Mouse (Mus musculus) midbrain, embryonic 10.5 days (tissue): ENCODE measurements around the gene Ttc12. TPM values are rescaled to one million over a fixed set of nuclear protein-coding genes. Genes with fewer than 3 reads are reported as not detected.

Source experiments
- DNase-seq: peaks from one replicate; pipeline ENCODE4 v3.0.0-alpha.2; 2017; ENCODE audit warnings: low spot score
- H3K27ac ChIP-seq: fragments of 300-500 bp; sonication (generic); replicated peaks from 2 replicates; pipeline ENCODE4 v1.5.1; 2016; ENCODE audit warnings: mild to moderate bottlenecking
- H3K27me3 ChIP-seq: fragments of 300-500 bp; sonication (generic); 2 replicates; pipeline ENCODE4 v1.6.1; 2016; ENCODE audit warnings: low read depth, mild to moderate bottlenecking; ENCODE audit not compliant: poor library complexity, severe bottlenecking
- H3K36me3 ChIP-seq: fragments of 300-500 bp; sonication (generic); 2 replicates; pipeline ENCODE4 v1.6.1; 2016; ENCODE audit warnings: mild to moderate bottlenecking, moderate library complexity
- H3K4me1 ChIP-seq: fragments of 300-500 bp; sonication (generic); 2 replicates; pipeline ENCODE4 v1.6.1; 2016
- H3K4me3 ChIP-seq: fragments of 300-500 bp; sonication (generic); 2 replicates; pipeline ENCODE4 v1.5.1; 2016; ENCODE audit warnings: mild to moderate bottlenecking, moderate library complexity
- H3K9me3 ChIP-seq: fragments of 300-500 bp; sonication (generic); replicated peaks from 2 replicates; pipeline ENCODE4 v1.6.1; 2016; ENCODE audit warnings: mild to moderate bottlenecking
- WGBS: fragments of 180-500 bp; shearing (Covaris S2); methylation state at CpG from one replicate; pipeline ENCODE4 v1.1.7; 2016; 5-methylcytosine and 5-hydroxymethylcytosine counted together
- polyA plus RNA-seq: library from polyadenylated mRNA; unstranded; fragments of >200 nt; fragmentation: Nextera tagmentation; extraction: Ambion mirVana; gene quantifications from 2 replicates; pipeline ENCODE4 v1.2.1, GENCODE M21; 2016

Ttc12 gene
- polyA plus RNA-seq, 1 experiment from 2014 or later: 2.1 TPM

DNA sequence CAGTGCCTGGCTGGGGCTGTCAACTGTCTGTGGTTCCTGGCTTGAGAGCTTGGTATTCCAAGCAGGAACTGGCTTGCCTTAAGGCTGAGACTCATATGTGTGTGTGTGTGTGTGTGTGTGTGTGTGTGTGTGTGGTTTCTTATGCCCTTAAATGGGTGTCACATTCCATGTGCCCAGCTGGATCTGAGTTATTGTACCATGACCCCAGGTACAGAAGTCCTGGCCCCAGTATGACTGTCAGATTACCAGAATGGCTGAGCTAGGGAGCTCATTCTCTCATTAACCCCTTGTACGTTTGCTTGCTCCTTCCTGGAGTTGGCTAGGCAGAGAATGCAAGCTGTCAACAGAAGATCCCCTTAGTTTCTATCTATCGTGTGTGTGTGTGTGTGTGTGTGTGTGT is 28.3 kb upstream of the Ttc12 start:
- H3K27ac ChIP-seq: no peak overlapping the region
- DNase-seq: no peak
- 85% methylated on average over 2 of the region's 2 CpGs for WGBS

DNA sequence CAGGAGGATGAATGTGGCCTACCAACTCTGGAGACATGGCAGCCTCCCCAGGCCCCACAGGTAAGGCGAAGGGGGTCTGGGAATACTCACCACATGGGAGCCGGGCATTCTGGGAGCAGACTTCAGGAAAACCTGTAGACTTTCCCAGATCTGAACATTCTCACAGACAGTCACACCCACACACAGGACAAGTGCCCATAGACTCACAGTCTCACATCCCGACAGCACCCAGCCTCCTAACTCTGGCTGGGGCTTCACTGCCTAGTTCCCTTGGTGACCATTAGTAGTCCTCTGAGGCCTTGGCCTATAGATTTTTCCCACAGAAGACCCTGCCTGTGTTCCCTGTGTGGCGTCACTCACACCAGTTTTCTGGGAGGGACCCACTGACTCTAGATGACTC is 24.6 kb upstream of the Ttc12 start:
- H3K36me3 ChIP-seq: peaks cover 40% of the 10 kb centered on the region
- WGBS: 93% methylated on average over 4 of the region's 4 CpGs
- no peak for DNase-seq
- H3K9me3 ChIP-seq: no peaks in the 10 kb centered on the region
- H3K4me3 ChIP-seq: no peak overlapping the region
- H3K27me3 ChIP-seq: no peaks in the 10 kb centered on the region
- peaks cover 6% of the 10 kb centered on the region for H3K4me1 ChIP-seq
- no peak overlapping the region for H3K27ac ChIP-seq

More for the DNA sequence above, 28.3 kb upstream of the Ttc12 start:
- peaks cover 16% of the 10 kb centered on the region for H3K36me3 ChIP-seq
- H3K9me3 ChIP-seq: no peaks in the 10 kb centered on the region
- H3K27me3 ChIP-seq: no peaks in the 10 kb centered on the region
- peaks cover 13% of the 10 kb centered on the region for H3K4me1 ChIP-seq
- H3K4me3 ChIP-seq: no peak overlapping the region

DNA sequence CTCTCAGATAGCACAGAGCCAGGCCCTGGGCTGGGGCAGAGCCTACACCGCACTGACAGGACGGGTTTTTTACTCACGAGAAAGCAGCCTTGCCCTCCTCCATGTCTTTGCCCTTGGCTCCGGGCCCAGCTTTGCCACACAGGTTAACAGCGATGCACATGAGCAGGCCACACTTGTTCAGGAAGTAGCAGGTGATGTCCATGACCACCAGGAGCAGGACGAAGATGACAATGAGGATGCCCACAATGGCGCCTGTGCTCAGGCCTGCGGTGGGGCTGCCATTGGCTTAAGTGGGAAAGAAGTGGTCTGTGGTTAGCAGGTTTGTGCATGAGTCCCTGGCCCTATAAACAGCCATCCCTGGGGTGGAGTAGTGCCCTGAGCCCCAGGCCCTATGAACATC is 23.6 kb upstream of the Ttc12 start:
- 96% methylated on average over 8 of the region's 8 CpGs for WGBS
- H3K27ac ChIP-seq: no peak overlapping the region
- no peaks in the 10 kb centered on the region for H3K9me3 ChIP-seq
- peaks cover 8% of the 10 kb centered on the region for H3K4me1 ChIP-seq
- no peak for DNase-seq
- H3K27me3 ChIP-seq: no peaks in the 10 kb centered on the region
- H3K4me3 ChIP-seq: no peak overlapping the region
- H3K36me3 ChIP-seq: peaks cover 43% of the 10 kb centered on the region

DNA sequence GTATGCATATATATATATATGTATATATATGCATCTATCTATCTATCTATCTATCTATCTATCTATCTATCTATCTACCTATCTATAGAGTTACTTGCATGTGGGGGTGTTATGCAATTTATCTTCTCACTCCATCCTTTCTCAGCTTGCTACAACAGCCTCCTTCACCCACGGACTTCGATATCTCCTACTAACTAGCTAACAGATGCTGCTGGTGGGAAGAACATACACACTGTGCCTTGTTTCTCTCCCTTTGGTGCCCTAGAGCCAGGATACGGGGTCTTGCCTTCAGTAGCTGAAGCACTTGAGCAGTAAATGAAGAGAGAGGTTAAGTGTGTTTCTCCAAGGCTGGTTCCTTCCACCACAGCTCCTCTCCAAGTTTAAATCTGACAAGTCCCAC is 23.1 kb upstream of the Ttc12 start:
- DNase-seq: no peak
- Histone ChIP-seq H3K36me3 (peaks cover 43% of the 10 kb centered on the region), H3K9me3 (no peaks in the 10 kb centered on the region), H3K4me3 (no peak overlapping the region), H3K4me1 (peaks cover 8% of the 10 kb centered on the region), H3K27me3 (no peaks in the 10 kb centered on the region), H3K27ac (no peak overlapping the region)
- 92% methylated on average over 3 of the region's 3 CpGs for WGBS

DNA sequence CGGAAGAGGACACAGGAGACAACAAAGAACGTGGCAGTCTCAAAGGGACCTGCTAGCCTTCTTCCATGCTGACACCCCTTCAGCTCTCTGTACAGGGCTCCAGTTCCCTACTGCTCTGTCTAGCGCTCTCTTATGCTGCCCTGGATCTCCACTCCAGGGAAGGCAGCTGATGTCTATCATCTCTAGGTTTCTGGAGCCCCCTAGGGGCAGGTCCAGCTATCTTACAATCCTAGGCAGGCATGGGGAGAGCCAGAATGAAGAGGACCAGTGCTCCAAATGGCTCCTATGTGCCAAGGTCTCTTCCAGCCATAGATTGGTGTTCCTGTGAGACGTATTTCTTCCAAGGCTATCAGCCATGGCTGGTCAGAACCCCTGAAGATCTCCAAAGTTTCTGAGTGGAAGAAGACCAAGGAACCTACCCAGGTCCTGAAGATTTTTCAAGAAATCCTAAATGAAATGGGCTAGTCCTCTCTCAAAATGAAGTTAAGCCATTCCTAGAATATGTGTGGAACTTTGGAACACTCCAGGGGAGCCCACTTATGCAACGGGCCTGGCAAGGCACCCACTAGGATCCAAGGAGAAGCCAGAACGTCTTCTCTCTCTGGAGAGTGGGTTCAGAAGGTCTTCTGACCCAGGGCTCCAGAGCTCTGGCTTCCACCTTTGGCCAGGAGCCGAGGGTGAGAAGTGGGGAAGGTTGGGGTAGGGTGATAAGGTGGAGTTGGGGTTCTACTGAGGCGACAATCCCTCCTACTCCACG is 22.0 kb upstream of the Ttc12 start:
- H3K27ac ChIP-seq: no peak overlapping the region
- H3K4me1 ChIP-seq: peaks cover 8% of the 10 kb centered on the region
- H3K4me3 ChIP-seq: no peak overlapping the region
- no peak for DNase-seq
- H3K36me3 ChIP-seq: peaks cover 43% of the 10 kb centered on the region
- H3K9me3 ChIP-seq: no peaks in the 10 kb centered on the region
- no peaks in the 10 kb centered on the region for H3K27me3 ChIP-seq
- WGBS: 92% methylated on average over 8 of the region's 9 CpGs

DNA sequence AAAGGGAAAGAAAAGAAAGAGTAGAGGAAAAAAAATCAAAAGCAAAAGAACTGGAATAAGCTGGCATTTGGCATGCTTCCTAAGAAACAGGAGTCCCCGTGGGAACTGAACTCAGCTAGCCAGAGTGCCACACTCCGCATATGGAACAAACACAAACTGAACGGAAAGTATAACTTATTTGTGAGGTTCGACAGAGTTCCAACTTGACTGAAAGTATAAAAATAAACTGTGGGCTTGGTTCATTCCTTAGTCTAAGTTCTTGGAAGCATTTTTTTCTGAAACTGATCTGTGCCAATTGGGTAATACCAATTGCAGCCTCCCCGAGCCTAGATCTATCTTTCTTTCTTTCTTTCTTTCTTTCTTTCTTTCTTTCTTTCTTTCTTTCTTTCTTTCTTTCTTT is 18.6 kb upstream of the Ttc12 start:
- Histone ChIP-seq H3K27me3 (no peaks in the 10 kb centered on the region), H3K4me3 (no peak overlapping the region), H3K4me1 (peaks cover 8% of the 10 kb centered on the region), H3K27ac (no peak overlapping the region), H3K9me3 (no peaks in the 10 kb centered on the region), H3K36me3 (peaks cover 41% of the 10 kb centered on the region)
- DNase-seq: no peak
- 80% methylated on average over 5 of the region's 5 CpGs for WGBS

DNA sequence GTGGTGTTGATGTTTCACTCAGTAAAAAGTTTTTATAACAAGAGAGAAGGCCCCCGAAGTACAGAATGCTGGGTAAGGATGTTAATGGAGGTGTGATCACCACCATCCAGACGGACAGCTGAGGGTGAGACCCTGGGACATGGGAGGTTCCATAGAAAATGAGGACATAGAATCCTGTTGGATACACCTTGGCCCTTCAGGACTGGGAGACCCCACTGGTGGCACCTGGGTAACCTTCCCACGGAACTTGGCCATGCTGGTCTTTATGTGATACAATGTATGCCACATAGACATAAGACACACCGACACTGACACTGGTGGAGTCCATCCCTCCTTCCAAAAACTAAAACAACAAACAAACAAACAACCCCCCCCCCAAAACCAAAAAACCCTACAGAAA is 16.2 kb upstream of the Ttc12 start:
- no peak overlapping the region for H3K4me3 ChIP-seq
- no peak overlapping the region for H3K27ac ChIP-seq
- no peaks in the 10 kb centered on the region for H3K9me3 ChIP-seq
- peaks cover 19% of the 10 kb centered on the region for H3K36me3 ChIP-seq
- 92% methylated on average over 4 of the region's 4 CpGs for WGBS
- peaks cover 8% of the 10 kb centered on the region for H3K4me1 ChIP-seq
- no peaks in the 10 kb centered on the region for H3K27me3 ChIP-seq
- no peak for DNase-seq

DNA sequence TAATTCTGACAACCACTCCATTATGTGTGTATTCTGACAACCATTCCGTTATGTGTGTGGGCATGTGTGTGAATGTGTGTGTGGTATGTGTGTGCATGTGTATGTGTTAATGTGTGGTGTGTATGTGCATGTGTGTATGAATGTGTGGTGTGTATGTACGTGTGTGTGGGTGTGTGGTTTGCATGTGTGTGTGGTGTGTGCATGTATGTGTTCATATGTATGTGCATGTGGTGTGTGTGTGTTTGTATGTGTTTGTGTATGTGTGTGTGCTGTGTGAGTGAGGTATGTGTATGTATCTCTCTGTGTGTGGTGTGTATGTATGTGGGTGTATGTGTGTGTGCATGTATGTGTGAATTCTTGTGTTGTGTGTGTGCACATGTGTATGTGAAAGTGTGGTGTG is 13.9 kb upstream of the Ttc12 start:
- Histone ChIP-seq H3K27ac (no peak overlapping the region), H3K4me3 (no peak overlapping the region), H3K27me3 (no peaks in the 10 kb centered on the region), H3K36me3 (no peaks in the 10 kb centered on the region), H3K4me1 (peaks cover 5% of the 10 kb centered on the region), H3K9me3 (no peaks in the 10 kb centered on the region)
- no peak for DNase-seq
- WGBS: 92% methylated on average over 2 of the region's 2 CpGs

DNA sequence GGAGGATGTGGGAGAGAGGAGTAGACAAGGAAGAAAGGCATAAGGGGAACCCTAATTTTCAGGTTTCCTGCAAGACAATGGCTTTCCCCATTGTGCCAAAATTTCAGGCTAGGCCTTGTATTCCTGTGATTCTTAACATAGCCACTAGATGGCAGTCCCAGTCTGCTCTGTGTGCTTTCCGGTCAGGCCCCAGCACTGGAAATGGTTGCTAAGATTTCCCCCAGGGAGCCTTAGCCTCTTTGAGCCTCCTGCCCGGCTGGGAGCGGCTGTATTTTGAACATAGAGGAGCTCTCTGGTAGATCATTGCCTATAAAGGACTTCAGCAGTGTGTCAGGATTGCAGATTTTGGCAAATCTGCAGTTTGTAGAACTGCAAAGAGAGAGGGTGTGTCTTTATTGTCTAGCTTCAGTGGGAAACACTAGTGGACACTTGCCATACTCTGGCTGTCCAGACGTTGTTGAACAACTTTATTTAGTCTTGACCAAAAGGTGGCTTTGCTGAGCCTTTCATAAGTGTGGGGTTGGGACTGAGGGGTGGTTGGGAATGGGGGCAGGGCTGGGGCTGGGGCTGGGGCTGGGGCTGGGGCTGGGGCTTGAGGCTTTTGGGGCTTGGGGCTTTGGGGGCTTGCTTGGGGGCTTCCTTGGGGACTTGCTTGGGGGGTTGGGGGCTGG is 8.1 kb upstream of the Ttc12 start:
- no peaks in the 10 kb centered on the region for H3K9me3 ChIP-seq
- H3K27me3 ChIP-seq: no peaks in the 10 kb centered on the region
- peaks cover 15% of the 10 kb centered on the region for H3K4me1 ChIP-seq
- 6% methylated on average over 4 of the region's 4 CpGs for WGBS
- no peak overlapping the region for H3K4me3 ChIP-seq
- DNase-seq: peak; percentile 70
- H3K36me3 ChIP-seq: no peaks in the 10 kb centered on the region
- peak overlapping the region; percentile 65 for H3K27ac ChIP-seq

DNA sequence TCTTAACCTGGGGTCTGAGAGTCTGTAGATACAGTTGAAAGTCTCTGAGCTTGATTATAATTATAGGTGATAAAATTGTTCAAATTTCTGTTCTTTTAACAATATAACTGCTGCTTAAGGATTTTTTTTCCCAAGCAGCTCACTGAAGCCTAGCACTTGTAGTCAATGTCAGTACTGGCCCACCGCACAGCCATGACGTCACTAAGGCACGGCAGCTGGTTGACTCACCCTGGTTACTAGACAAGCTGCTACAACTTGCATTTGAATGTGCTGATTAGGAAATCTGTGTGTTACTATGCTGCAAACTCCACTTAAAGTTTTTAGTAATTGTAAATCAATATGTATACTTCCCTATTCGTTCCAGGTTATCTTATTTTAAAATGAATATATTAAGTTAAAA is 4.6 kb upstream of the Ttc12 start:
- Histone ChIP-seq H3K4me1 (peaks cover 31% of the 10 kb centered on the region), H3K27ac (no peak overlapping the region), H3K27me3 (peaks cover 14% of the 10 kb centered on the region), H3K9me3 (no peaks in the 10 kb centered on the region), H3K36me3 (no peaks in the 10 kb centered on the region), H3K4me3 (no peak overlapping the region)
- DNase-seq: no peak
- WGBS: 90% methylated on average over 4 of the region's 4 CpGs

DNA sequence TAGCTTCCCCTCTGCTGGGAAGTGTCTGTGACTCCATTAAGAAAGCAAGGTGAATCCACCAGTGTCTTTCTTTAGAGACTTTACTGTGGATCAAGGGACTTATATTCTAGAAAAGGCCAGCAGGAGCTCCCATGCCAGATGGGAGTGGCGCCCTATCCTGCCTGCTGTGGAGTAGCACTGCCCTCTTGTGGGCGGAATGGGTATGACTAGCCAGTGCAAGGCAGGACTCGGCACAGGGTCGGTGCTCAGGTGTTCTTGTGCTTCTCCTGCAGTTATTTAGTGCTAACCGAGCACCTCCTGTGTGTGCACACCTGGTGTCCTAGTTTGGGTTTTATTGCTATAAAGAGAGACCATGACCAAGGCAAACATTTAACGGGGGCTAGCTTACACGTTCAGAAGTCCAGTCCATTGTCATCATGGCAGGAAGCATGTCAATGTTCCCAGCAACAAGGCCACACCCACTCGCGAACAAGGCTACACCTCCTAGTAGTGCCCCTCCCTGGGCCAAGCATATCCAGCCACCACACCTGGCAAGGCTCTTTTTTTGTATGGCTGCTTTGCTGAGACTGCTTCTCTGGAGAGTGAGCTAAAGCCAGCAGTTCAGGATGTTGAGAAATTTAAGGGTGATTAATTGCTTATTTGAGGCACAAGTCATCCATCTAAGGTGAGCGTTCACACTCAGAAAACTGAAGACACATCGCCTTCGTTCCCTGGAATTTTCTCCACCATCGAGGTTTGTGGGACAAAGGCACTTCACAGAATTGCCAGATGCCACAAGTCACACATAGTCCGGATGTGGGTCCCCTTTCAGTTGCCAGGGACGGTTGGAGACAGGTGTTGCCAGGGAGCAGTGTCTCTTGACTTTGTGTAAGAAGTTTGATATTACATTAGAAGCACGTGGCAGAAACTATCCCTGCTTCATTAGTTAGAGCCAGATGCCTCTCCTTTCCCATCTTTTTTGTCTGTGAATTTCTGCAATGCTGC is 3.2 kb upstream of the Ttc12 start:
- 38% methylated on average over 16 of the region's 16 CpGs for WGBS
- peaks cover 21% of the 10 kb centered on the region for H3K27me3 ChIP-seq
- H3K27ac ChIP-seq: no peak overlapping the region
- H3K4me1 ChIP-seq: peaks cover 25% of the 10 kb centered on the region
- no peaks in the 10 kb centered on the region for H3K9me3 ChIP-seq
- peak; percentile 84 for DNase-seq
- no peak overlapping the region for H3K4me3 ChIP-seq
- no peaks in the 10 kb centered on the region for H3K36me3 ChIP-seq

DNA sequence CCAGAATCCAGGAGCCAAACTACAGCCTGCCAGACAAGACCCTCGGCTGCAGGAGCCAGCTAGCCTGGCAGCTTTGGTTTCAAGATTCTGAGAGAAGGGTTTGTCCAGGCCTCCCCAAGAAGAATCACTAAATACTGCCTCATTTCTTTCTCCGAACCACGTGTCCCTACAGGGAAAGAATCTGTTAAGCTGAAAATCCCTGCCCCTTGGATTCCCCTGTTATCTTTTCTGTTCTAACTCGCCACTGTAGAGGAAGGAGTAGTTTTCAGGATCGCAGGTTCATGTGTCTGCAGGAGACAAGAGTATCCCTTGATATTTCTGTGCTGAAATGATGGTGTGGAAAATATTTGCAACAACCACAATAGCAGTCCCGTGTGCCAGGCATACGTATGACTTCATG is 2.2 kb upstream of the Ttc12 start:
- Histone ChIP-seq H3K4me3 (no peak overlapping the region), H3K27ac (no peak overlapping the region), H3K4me1 (peaks cover 28% of the 10 kb centered on the region), H3K27me3 (peaks cover 25% of the 10 kb centered on the region), H3K36me3 (no peaks in the 10 kb centered on the region), H3K9me3 (no peaks in the 10 kb centered on the region)
- no peak for DNase-seq
- 80% methylated on average over 7 of the region's 7 CpGs for WGBS

DNA sequence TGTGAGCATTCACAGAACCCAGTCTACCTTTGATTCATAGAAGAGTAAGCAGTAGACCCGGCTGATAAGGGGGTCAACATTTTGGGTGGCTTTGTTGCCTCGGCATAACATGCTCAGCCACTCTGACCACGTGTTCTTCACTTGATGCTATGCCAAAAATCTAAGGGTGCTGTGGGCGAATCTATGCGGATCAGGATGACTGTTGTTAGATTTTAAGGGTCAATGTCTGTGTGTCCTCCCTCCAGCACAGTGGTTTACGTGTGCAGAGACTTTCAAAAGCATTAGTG is 1.6 kb upstream of the Ttc12 start:
- peaks cover 31% of the 10 kb centered on the region for H3K4me1 ChIP-seq
- H3K27me3 ChIP-seq: peaks cover 25% of the 10 kb centered on the region
- H3K9me3 ChIP-seq: no peaks in the 10 kb centered on the region
- 87% methylated on average over 6 of the region's 6 CpGs for WGBS
- DNase-seq: no peak
- H3K4me3 ChIP-seq: no peak overlapping the region
- no peak overlapping the region for H3K27ac ChIP-seq
- H3K36me3 ChIP-seq: no peaks in the 10 kb centered on the region
